Mouse (Mus musculus): ENCODE data around the gene 4930513O06Rik. TPM values are rescaled to one million over a fixed set of nuclear protein-coding genes. Genes with fewer than 3 reads are reported as not detected.

The 4930513O06Rik gene
- not detected for total RNA-seq (2021)
- long read RNA-seq, experiment 1, result 0 reads
- long read RNA-seq, experiment 2, result 0 reads

DNA sequence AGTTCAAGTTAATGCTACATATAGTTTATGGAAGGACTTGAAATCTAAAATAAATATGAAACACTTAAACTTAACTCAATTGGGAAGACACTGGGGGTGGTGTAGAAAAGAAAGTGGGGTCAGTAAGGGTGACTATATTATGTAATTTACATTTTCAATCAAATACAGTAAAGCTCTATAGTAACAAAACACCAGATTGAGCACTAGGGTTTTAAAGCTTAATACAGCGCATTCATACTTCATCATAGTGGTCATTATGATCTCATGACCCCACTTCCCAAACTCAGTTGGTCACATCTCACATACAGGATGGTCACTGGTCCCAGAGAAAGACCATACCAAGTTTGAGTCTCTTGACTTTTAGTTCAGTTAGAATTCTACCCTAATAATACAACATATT is at the start of gene 4930513O06Rik:
4930513O06Rik (plus strand) TSS at position 301 of the 400 bp plus-strand sequence.
- DNase-seq (ENCODE audit: low spot score in 2 of 2), result no peak

DNA sequence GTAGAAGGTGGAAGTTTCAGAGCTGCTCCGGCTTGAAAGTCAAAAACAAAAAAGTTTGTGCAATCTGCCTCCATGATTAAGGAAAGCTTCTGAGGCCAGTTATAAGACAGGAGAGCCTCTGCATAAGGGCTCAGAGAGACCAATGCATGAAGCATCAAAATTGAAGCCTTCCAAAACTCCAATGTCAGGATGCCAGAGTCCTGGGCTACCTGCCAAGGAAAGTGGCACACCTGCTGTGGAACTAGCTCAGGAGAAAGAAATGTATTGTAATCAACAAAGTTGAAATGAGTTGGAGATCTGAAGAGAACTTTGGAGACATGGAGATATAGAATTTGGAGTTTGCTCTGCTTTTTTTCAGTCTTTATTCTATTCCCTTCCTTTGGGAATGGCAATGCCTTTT is 48.4 kb upstream of the 4930513O06Rik start:
- DNase-seq (ENCODE audit: low spot score in 2 of 2), result no peak

DNA sequence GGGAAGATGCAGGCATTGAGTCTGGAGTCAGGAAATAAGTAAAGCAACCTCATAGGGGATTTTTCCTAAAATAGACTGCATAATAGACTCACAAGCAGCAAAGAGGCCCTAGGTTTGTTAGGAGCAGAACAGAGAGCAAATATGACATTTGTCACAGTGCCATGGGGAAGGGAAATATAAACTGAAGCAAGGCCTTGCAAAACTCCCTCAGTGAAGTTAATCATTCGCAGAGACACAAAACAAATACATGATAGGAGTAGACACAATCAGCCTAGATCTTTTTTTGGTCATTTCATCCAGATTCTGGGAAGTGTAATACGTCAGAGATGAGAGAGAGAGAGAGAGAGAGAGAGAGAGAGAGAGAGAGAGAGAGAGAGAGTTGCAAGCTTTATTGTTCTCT is 46.7 kb upstream of the 4930513O06Rik start:
- DNase-seq (ENCODE audit: low spot score in 2 of 2), result no peak

DNA sequence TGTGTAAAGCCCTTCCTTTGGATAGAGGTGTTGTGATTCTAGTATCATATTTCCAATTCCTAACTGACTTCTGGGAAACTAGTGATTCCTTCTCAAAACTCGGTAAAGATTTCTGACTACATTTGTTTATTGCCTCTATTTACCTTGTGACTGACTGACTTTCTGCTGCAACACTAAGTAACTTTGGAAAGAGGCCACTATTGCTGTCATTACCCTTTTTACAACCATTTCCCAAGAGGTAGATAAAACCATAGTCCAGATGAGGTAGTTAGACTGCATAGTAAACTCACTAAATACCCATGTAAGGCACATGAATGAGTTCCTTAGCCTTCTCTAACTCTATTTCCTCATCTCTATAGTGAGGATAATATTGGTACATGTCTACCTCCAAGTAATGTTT is 44.9 kb upstream of the 4930513O06Rik start:
- DNase-seq (ENCODE audit: low spot score in 2 of 2), result no peak

DNA sequence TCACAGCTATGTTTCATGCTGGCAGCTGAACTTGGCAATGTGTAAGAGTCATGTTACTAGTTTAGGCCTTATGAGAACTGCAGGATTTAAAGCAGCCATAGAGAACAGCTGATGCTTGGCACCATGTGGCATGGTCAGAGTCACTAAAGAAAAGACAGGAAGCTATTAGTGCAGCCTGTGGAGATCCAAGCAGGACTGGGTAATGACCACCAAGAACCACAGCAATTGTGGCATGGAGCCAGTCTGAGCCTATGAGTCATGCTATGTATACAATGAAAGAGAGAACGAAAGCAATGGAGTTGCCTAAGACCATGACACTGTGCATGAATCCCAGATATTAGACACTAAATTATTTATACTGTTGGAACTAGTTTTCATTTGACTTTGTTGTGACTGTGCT is 34.1 kb upstream of the 4930513O06Rik start:
- DNase-seq (ENCODE audit: low spot score in 2 of 2), result no peak

DNA sequence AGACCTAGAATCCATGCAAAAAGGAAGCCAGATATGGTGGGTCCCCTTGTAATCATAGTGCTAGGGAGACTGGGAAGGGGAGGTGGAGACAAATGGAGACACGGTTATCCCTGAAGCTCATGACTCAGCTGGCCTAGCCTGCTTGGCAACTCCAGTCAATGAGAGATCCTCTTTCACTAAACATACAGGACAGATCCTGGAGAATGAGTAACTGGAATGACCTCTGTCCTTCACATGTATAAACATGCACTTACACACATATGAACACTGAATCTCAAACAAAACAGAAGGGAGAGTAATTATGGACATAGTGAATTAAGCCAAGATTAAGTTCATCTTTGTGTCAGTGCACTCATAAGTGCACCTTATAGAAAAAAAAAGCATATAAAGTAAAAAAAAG is 32.9 kb upstream of the 4930513O06Rik start:
- DNase-seq (ENCODE audit: low spot score in 2 of 2), result no peak

DNA sequence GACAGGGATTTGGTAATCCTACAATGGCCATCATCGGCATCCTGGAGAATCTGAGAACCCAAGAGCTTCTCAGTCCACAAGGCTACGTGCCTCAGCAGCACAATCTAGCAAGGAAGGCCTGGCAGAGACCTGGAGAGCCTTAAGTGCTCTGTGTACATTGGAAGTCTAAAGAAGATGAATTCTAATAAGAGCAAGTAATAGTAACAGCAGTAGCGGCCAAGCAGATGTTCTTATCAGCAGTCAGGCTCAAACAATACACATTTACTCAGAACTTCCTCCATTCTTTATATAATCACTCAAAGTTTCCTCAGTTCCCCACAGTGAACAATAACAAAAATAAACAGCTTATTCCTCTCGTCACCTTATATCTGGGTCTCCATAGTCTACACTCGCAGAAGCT is 22.0 kb upstream of the 4930513O06Rik start:
- no peak for DNase-seq (ENCODE audit: low spot score in 2 of 2)

DNA sequence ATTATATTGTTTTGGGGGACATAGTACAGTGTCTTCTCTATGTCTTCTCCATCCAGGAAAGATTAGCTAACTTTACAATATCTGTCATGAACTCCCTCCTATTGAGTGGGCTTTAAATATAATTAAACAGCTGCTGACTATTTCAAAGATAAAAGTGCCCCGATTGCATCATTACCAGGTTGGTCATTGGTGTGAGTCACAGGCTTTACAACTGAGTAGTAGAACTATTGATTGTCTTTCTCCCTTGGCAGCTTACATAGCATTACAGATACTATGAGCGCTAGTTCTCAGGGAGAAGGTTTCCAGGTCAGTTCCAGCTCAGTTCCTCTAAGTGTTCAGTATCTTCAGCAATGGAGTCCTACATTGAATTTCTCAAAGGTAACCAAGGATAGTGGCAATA is 7.5 kb upstream of the 4930513O06Rik start:
- no peak for DNase-seq (ENCODE audit: low spot score in 2 of 2)

DNA sequence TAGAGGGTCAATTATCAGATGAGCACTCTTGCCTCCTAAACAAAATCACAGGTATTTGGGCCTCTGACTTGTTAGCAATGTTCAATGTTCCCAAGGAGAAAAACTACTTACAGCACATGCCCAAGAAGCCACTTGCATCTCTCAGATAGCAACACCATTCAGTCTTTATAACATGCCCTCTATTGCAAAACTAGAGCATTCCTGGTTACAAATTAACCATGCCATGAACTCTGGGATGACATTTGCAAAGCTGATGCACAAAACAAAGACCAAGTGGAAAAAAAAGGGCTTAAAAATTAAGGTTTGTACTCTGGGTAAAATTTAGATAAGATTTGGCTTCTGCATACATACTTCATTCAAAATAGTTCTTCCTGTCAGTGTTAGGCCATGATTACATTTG is 966 bp upstream of the 4930513O06Rik start, which contains the start of gene Serpina7:
Serpina7 (minus strand) TSS at position 160 of the 400 bp plus-strand sequence.
- no peak for DNase-seq (ENCODE audit: low spot score in 2 of 2)

DNA sequence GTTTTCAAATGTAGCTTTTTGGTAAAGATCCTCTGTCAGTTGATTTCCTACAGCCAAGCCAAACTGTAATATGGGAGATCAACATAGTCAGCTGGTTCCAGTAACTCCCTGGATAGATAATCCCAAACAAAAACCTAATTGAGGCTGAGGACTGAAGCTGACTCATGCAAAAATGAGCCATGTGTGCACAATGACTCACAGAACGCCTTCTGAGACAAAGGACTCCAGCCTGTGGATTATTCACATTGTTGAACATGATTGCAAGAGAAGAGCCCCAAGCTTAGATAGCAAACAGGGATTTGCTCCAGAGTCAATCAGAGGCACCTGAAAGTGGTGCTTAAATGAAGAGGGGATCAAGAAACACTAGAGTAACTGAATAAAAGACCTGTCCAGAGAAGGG is 11.2 kb downstream of the 4930513O06Rik start:
- DNase-seq (ENCODE audit: low spot score in 2 of 2), result no peak

DNA sequence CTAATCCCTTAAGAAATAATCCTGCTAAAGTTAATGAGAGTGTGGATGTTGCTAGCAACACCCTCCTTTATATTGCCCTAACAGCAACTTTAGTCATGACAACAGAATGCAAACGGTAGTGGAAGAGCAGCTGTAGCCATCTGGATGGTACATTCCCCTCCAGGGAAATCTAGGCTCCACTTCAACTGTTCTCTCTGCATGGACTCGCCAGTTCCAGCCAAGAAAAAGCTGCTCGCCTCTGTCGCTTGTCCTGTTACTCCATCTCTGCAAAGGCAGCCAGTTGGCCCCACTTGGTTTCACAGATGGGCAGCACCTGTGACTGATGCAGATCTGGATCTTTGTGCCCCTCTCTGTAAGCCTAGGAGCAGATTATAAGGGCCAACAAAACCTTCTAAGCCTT is 48.0 kb downstream of the 4930513O06Rik start:
- no peak for DNase-seq (ENCODE audit: low spot score in 2 of 2)

Other genes with a start within 250 kb of the 4930513O06Rik start
- under 1 TPM; 0.16 to 0.17 TPM for gene Nrk, start 171.8 kb upstream of the 4930513O06Rik start, total RNA-seq (2021)
- gene Serpina7, start 1.0 kb upstream of the 4930513O06Rik start, total RNA-seq (2021), result not detected
- not detected for gene 4933428M09Rik, start 93.0 kb downstream of the 4930513O06Rik start, total RNA-seq (2021)
- gene Mum1l1, start 123.8 kb downstream of the 4930513O06Rik start, total RNA-seq (2021), result 1 to 10 TPM; 2.0 to 3.4 TPM
- gene Trap1a, start 247.4 kb downstream of the 4930513O06Rik start, total RNA-seq (2021), result not detected

Measured in adrenal gland, adult 18-20 months (tissue).